Mouse (Mus musculus) G1E (cell line): Measurements from ENCODE around the gene Colgalt1. TPM values are rescaled to one million over a fixed set of nuclear protein-coding genes. Genes with fewer than 3 reads are reported as not detected.

ENCODE experiments used
- ATAC-seq: 2 replicates; pipeline ENCODE4 v1.8.0; 2016; ENCODE audit warnings: mild to moderate bottlenecking; ENCODE audit not compliant: insufficient number of reproducible peaks, poor library complexity, low FRiP score, severe bottlenecking; ENCODE audit errors: extremely low read depth
- DNase-seq: peaks from one replicate; pipeline ENCODE4 v3.0.0; 2012; ENCODE audit warnings: low spot score
- H3K27me3 ChIP-seq: 2 replicates; pipeline ENCODE4 v1.6.1; 2012; ENCODE audit warnings: mild to moderate bottlenecking, low read length, inconsistent platforms; ENCODE audit not compliant: insufficient read depth
- H3K36me3 ChIP-seq: replicated peaks from 2 replicates; pipeline ENCODE3; 2012; ENCODE audit warnings: mild to moderate bottlenecking, inconsistent platforms
- H3K4me1 ChIP-seq: 2 replicates; pipeline ENCODE4 v1.6.1; 2012; ENCODE audit warnings: low read depth, low read length, inconsistent platforms, mixed read lengths; ENCODE audit not compliant: insufficient read depth
- H3K4me3 ChIP-seq: 2 replicates; pipeline ENCODE4 v1.5.1; 2012; ENCODE audit warnings: low read depth, mild to moderate bottlenecking, inconsistent platforms, low read length, moderate library complexity, mixed read lengths
- H3K9me3 ChIP-seq: replicated peaks from 2 replicates; pipeline ENCODE4 v1.6.1; 2012; ENCODE audit warnings: inconsistent platforms
- CTCF ChIP-seq: IDR thresholded peaks from 2 replicates; pipeline ENCODE4 v1.5.1; 2012; ENCODE audit warnings: low read depth, low read length, inconsistent platforms, mixed read lengths
- GATA1 ChIP-seq: IDR thresholded peaks from 2 replicates; pipeline ENCODE4 v1.6.1; 2012; ENCODE audit warnings: borderline replicate concordance, low read length, inconsistent platforms, mixed read lengths
- GATA2 ChIP-seq: IDR thresholded peaks from 2 replicates; pipeline ENCODE4 v1.6.1; 2012; ENCODE audit warnings: low read depth, low read length, inconsistent platforms, borderline replicate concordance
- POLR2AphosphoS5 ChIP-seq: IDR thresholded peaks from 2 replicates; pipeline ENCODE4 v1.6.1; 2012; ENCODE audit warnings: low read depth, low read length, inconsistent platforms; ENCODE audit not compliant: insufficient replicate concordance
- TAL1 ChIP-seq: conservative IDR thresholded peaks from 2 replicates; pipeline ENCODE4 v1.6.1; 2012; ENCODE audit warnings: low read depth, low read length, inconsistent platforms, mixed read lengths
- polyA plus RNA-seq: library from polyadenylated mRNA; stranded (reverse); fragments of >175 nt; gene quantifications from 2 replicates; pipeline ENCODE4 v1.2.3, GENCODE M21; 2012
- total RNA-seq, 2 experiments: library from RNA; stranded (forward) in 1 of 2; stranded (reverse) in 1 of 2; fragments of 200-1000 nt in 1 of 2; fragments of >200 nt in 1 of 2; fragmentation: Nextera tagmentation in 1 of 2; gene quantifications; 2 replicates each; pipeline ENCODE4 v1.2.3; 2014 to 2017

The Colgalt1 gene
- total and polyA plus RNA-seq, 3 experiments: 30.5 to 38.7 (median 37.6) TPM

GRCm38 (mm10) chr8:71598375-71598774 is 12.4 kb upstream of the Colgalt1 start:
- H3K36me3 ChIP-seq: peaks cover 91% of the 10 kb centered on the region
- no peak for TF ChIP-seq CTCF
- TF ChIP-seq POLR2AphosphoS5: no peak
- no peak for TF ChIP-seq TAL1
- no peak for TF ChIP-seq GATA1
- TF ChIP-seq GATA2: no peak
- no peak overlapping the region for H3K4me3 ChIP-seq
- DNase-seq (no peak), ATAC-seq (no peak)
- no peaks in the 10 kb centered on the region for H3K9me3 ChIP-seq
- H3K27me3 ChIP-seq: no peaks in the 10 kb centered on the region
- peaks cover 44% of the 10 kb centered on the region for H3K4me1 ChIP-seq

GRCm38 (mm10) chr8:71598841-71599240 is 12.0 kb upstream of the Colgalt1 start:
- Histone ChIP-seq H3K4me1 (peaks cover 42% of the 10 kb centered on the region), H3K36me3 (peaks cover 91% of the 10 kb centered on the region), H3K27me3 (no peaks in the 10 kb centered on the region), H3K9me3 (no peaks in the 10 kb centered on the region), H3K4me3 (no peak overlapping the region)
- DNase-seq (no peak), ATAC-seq (no peak)
- TF ChIP-seq GATA1: no peak
- no peak for TF ChIP-seq TAL1
- no peak for TF ChIP-seq POLR2AphosphoS5
- no peak for TF ChIP-seq GATA2

- TF ChIP-seq GATA1: no peak
- TF ChIP-seq POLR2AphosphoS5: no peak
- no peak for TF ChIP-seq TAL1
- TF ChIP-seq GATA2: no peak
- no peak for TF ChIP-seq CTCF
- Histone ChIP-seq H3K27me3 (no peaks in the 10 kb centered on the region), H3K36me3 (peaks cover 91% of the 10 kb centered on the region), H3K4me1 (peaks cover 10% of the 10 kb centered on the region), H3K9me3 (no peaks in the 10 kb centered on the region), H3K4me3 (no peak overlapping the region)
- ATAC-seq (no peak), DNase-seq (no peak)
Observed at GRCm38 (mm10) chr8:71601939-71602665, 8.7 kb upstream of the Colgalt1 start.

GRCm38 (mm10) chr8:71602666-71603334 is 8.0 kb upstream of the Colgalt1 start:
- Histone ChIP-seq H3K27me3 (no peaks in the 10 kb centered on the region), H3K4me3 (no peak overlapping the region), H3K36me3 (peaks cover 90% of the 10 kb centered on the region), H3K9me3 (no peaks in the 10 kb centered on the region), H3K4me1 (0 out of 2 replicates have a peak, but pooled peaks cover 4% of the 10 kb centered on the region)
- TF ChIP-seq GATA1 (no peak), TAL1 (no peak), CTCF (no peak)
- ATAC-seq (no peak), DNase-seq (no peak)

- no peak for DNase-seq
- H3K9me3 ChIP-seq: no peaks in the 10 kb centered on the region
- H3K4me1 ChIP-seq: 0 out of 2 replicates have a peak, but pooled peaks cover 4% of the 10 kb centered on the region
- H3K27me3 ChIP-seq: no peaks in the 10 kb centered on the region
- TF ChIP-seq CTCF: no peak
- TF ChIP-seq TAL1: no peak
- no peak for TF ChIP-seq GATA2
- TF ChIP-seq GATA1: no peak
- TF ChIP-seq POLR2AphosphoS5: no peak
- peaks cover 88% of the 10 kb centered on the region for H3K36me3 ChIP-seq
- no peak overlapping the region for H3K4me3 ChIP-seq
- ATAC-seq: no peak
Observed at GRCm38 (mm10) chr8:71604021-71604420, 6.8 kb upstream of the Colgalt1 start.

GRCm38 (mm10) chr8:71612141-71612540 is 1.3 kb downstream of the Colgalt1 start:
- H3K9me3 ChIP-seq: no peaks in the 10 kb centered on the region
- DNase-seq (no peak), ATAC-seq (no peak)
- H3K4me3 ChIP-seq: peak overlapping the region; percentile 99
- TF ChIP-seq TAL1: no peak
- TF ChIP-seq POLR2AphosphoS5: no peak
- no peak for TF ChIP-seq GATA2
- no peak for TF ChIP-seq CTCF
- TF ChIP-seq GATA1: no peak
- peaks cover 43% of the 10 kb centered on the region for H3K4me1 ChIP-seq
- peaks cover 70% of the 10 kb centered on the region for H3K36me3 ChIP-seq
- no peaks in the 10 kb centered on the region for H3K27me3 ChIP-seq
